Mouse (Mus musculus): Measurements from ENCODE around the gene Foxred1.

DNA sequence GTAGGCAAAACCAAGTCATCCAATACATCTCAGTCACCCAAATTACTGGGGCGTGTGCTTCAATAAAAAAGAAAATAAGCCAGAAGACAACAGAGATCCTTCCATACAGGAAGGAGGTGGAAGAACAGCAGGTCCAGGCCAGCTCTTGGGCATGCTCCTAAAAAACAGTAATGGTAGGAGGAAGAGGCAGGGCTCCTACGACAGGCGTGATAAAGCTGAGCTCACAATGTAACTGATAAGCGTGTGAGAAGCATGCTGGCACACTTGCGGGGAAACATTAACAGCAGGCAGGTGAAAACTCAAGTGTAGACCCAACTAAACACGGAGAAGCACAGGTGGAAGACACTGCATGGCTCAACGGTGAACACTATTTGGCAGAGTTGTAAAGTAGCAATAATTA lies 46.5 kb upstream of the Foxred1 start:
- TF ChIP-seq CTCF (IDR thresholded peaks at IDR 0.05; ENCODE audit: extremely low read depth, insufficient read length, insufficient replicate concordance, low read depth, low read length) (no peak), POLR2A (IDR thresholded peaks at IDR 0.05; ENCODE audit: low read depth, low read length) (no peak)
